Mouse (Mus musculus) embryonic facial prominence, embryonic 11.5 days (tissue): ENCODE results near the gene Sppl2a. TPM values are rescaled to one million over a fixed set of nuclear protein-coding genes. Genes with fewer than 3 reads are reported as not detected.
A peak's percentile ranks its signal among the peaks of the same experiment; 100 is the strongest.

ENCODE experiments used
- ATAC-seq: fragments of 200-750 bp; cut with Nextera tagmentation; replicated peaks from 2 replicates; pipeline ENCODE4 v1.8.0; 2017; ENCODE audit warnings: low read depth; ENCODE audit not compliant: insufficient number of reproducible peaks, low FRiP score, low TSS enrichment
- DNase-seq: peaks from one replicate; pipeline ENCODE4 v3.0.0-alpha.2; 2015; ENCODE audit warnings: low spot score
- H3K27ac ChIP-seq: fragments of 300-500 bp; sonication (generic); replicated peaks from 2 replicates; pipeline ENCODE4 v1.5.1; 2014; ENCODE audit warnings: mild to moderate bottlenecking, low read depth, low read length, control low read depth
- H3K27me3 ChIP-seq: fragments of 300-500 bp; sonication (generic); 2 replicates; pipeline ENCODE4 v1.6.1; 2014; ENCODE audit warnings: mild to moderate bottlenecking, low read length, moderate library complexity, mixed read lengths; ENCODE audit not compliant: control insufficient read depth, insufficient read depth
- H3K36me3 ChIP-seq: fragments of 300-500 bp; sonication (generic); replicated peaks from 2 replicates; pipeline ENCODE4 v1.6.1; 2014; ENCODE audit warnings: low read depth, mild to moderate bottlenecking, low read length, moderate library complexity, mixed read lengths; ENCODE audit not compliant: control insufficient read depth, insufficient read depth
- H3K4me1 ChIP-seq: fragments of 300-500 bp; sonication (generic); 2 replicates; pipeline ENCODE4 v1.6.1; 2014; ENCODE audit warnings: low read length, mixed read lengths; ENCODE audit not compliant: control insufficient read depth, insufficient read depth
- H3K4me2 ChIP-seq: fragments of 300-500 bp; sonication (generic); 2 replicates; pipeline ENCODE4 v1.6.1; 2014; ENCODE audit warnings: low read depth, mild to moderate bottlenecking, control low read depth, low read length, moderate library complexity
- H3K4me3 ChIP-seq: fragments of 300-500 bp; sonication (generic); 2 replicates; pipeline ENCODE4 v1.5.1; 2014; ENCODE audit warnings: low read depth, low read length, control low read depth
- H3K9ac ChIP-seq: fragments of 300-500 bp; sonication (generic); replicated peaks from 2 replicates; pipeline ENCODE4 v1.6.1; 2014; ENCODE audit warnings: mild to moderate bottlenecking, control low read depth, low read length
- H3K9me3 ChIP-seq: fragments of 300-500 bp; sonication (generic); replicated peaks from 2 replicates; pipeline ENCODE4 v1.6.1; 2016; ENCODE audit warnings: mild to moderate bottlenecking, low read length, inconsistent platforms, mixed read lengths; ENCODE audit not compliant: control insufficient read depth
- WGBS: fragments of 180-500 bp; shearing (Covaris S2); extraction: QIAGEN DNeasy Blood & Tissue Kit; methylation state at CpG from one replicate; pipeline ENCODE4 v1.1.7; 2014; 5-methylcytosine and 5-hydroxymethylcytosine counted together
- microRNA-seq: library from miRNA; unstranded; fragments of <30 nt; microRNA quantifications from one replicate; pipeline ENCODE4, GENCODE M21; 2016; ENCODE audit warnings: borderline number of aligned reads
- polyA plus RNA-seq: library from polyadenylated mRNA; unstranded; fragments of >200 nt; fragmentation: Nextera tagmentation; extraction: Ambion mirVana; gene quantifications from 2 replicates; pipeline ENCODE4 v1.2.1, GENCODE M21; 2014

The Sppl2a gene
- polyA plus RNA-seq, 1 experiment from 2014 or later = 32.0 TPM

DNA sequence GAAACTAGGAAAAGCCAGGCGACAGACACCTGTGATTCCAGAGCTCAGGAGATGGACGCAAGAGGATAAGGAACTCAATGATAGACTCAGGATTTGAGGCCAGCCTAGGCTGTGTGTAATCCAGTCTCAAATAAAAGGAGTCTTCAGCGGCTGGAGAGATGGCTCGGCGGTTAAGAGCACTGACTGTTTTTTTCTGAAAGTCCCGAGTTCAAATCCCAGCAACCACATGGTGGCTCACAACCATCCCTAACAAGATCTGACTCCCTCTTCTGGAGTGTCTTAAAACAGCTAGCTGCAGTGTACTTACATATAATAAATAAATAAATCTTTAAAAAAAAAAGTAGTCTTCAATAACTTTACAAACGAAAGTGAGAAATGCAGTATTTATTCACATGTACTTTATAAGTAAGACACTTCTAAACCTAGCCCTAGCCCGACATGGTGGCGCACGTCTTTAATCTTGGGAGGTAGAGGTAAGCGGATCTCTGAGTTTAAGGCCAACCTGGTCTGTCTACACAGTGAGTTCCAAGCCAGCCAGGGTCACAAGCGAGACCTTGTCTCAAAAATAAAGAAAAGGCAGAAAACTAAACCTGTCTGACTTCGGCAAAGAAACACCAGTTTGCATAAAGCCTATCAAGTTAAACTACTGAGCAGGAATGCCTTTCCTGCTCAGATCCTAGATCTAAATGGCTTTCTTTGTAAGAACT, 58.1 kb downstream of the Sppl2a start:
- Histone ChIP-seq H3K4me1 (no peaks in the 10 kb centered on the region), H3K9me3 (no peaks in the 10 kb centered on the region), H3K27ac (peak overlapping the region; percentile 94; the same call in 1 of the 2 replicates), H3K4me3 (peak overlapping the region; percentile 83), H3K36me3 (no peaks in the 10 kb centered on the region), H3K27me3 (no peaks in the 10 kb centered on the region), H3K9ac (peak overlapping the region; percentile 89), H3K4me2 (peak overlapping the region; percentile 69)
- ATAC-seq (no peak), DNase-seq (no peak)
- WGBS = 28% methylated on average over 13 of the region's 13 CpGs

DNA sequence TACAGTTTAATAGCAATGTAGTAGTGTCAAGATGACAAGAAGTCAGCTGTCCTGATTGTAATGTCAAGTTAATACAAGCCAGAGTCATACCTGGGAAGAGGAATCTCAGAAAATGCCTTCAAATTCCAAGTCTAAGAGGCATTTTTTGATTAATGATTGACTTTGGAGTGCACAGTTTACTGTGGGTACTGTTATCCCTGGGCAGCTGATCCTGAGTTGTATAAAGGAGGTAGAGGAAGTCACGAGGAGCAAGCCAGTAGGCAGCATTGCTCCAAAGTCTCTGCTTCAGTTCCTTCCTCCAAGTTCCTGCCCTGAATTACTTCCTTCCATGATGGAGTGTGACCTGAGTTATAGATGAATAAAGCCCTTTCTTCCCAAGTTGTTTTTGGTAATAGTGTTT, 66.7 kb downstream of the Sppl2a start:
- no peak overlapping the region for H3K4me3 ChIP-seq
- no peak for DNase-seq
- no peak overlapping the region for H3K27ac ChIP-seq
- H3K9me3 ChIP-seq = no peaks in the 10 kb centered on the region
- no peak for ATAC-seq
- no peaks in the 10 kb centered on the region for H3K4me1 ChIP-seq
- no peaks in the 10 kb centered on the region for H3K27me3 ChIP-seq
- 75% methylated on average over 1 of the region's 1 CpGs for WGBS
- no peak overlapping the region for H3K4me2 ChIP-seq
- H3K36me3 ChIP-seq = no peaks in the 10 kb centered on the region
- no peak overlapping the region for H3K9ac ChIP-seq

DNA sequence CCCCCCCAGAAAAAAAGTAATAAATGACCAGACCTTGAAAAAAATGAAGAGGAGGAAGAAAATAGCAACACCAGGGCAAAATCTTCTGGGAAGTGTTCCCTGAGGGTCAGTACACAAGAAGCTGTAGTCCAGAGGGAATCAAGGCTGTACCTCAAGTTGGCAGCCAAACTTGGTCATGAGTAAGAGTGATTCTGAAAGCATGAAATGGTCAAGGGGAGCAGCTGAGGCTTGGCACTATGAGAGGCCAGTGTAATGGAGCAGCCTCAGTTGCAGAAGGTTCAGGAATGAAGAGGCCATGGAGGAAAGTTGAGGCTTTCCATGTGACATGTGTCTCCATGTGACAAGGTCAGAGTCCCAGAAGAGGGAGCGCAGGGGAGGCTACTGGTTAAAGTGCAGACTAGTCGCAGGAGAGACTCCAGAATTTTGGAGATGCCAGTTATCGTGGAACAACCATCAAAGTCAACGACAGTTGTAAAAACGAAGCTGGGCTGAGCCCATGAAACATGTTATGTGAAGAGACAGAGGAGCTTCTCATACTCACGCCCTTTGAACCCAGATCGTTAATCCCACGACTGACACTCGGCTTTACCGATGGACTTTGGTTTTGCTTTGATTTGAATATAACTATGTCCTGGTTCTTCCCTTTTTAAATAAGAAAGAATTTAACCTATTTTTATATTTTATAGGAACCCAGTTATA, 67.4 kb downstream of the Sppl2a start:
- DNase-seq (no peak), ATAC-seq (no peak)
- no peak overlapping the region for H3K27ac ChIP-seq
- no peaks in the 10 kb centered on the region for H3K36me3 ChIP-seq
- H3K27me3 ChIP-seq = no peaks in the 10 kb centered on the region
- no peak overlapping the region for H3K4me2 ChIP-seq
- no peak overlapping the region for H3K4me3 ChIP-seq
- no peak overlapping the region for H3K9ac ChIP-seq
- WGBS = 92% methylated on average over 10 of the region's 10 CpGs
- H3K9me3 ChIP-seq = no peaks in the 10 kb centered on the region
- no peaks in the 10 kb centered on the region for H3K4me1 ChIP-seq

DNA sequence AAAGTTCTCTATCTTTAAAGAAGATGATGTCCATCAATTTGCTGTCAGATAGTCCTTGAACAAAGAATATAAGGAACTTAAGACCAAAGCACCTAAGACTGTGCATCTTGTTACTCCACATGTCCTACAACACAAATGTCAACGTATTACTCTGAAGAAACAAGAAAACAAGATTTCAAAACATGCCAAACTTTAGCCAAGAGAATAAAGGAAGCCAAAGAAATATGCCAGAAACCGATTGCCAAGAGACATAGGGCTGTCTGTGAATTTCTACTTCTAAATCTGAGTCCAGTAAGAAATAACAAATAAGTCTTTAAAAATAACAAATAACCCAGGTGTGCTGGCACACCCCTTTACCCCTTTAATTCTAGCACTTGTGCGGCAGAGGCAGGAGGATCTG, 68.0 kb downstream of the Sppl2a start:
- no peaks in the 10 kb centered on the region for H3K36me3 ChIP-seq
- no peak for ATAC-seq
- no peak overlapping the region for H3K4me3 ChIP-seq
- H3K4me1 ChIP-seq = no peaks in the 10 kb centered on the region
- no peak for DNase-seq
- no peak overlapping the region for H3K4me2 ChIP-seq
- H3K9ac ChIP-seq = no peak overlapping the region
- WGBS = 94% methylated on average over 3 of the region's 3 CpGs
- H3K9me3 ChIP-seq = no peaks in the 10 kb centered on the region
- no peaks in the 10 kb centered on the region for H3K27me3 ChIP-seq
- no peak overlapping the region for H3K27ac ChIP-seq

DNA sequence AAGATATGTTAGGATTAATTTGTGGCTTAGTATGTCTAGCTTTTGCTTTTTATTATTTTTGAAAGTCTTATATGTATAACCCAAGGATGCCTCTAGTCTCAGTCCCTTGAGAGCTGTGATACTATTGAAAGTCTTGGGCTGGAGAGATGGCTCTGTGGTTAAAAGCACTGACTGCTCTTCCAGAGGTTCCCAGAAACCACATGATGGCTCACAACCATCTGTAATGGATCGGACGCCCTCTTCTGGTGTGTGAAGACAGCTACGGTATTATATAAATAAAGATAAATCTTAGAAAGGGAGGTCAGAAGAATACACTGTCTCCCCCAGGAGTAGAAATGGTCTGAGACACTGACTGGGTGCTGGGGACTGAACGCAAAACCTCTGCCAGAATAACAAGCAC, 88.3 kb downstream of the Sppl2a start:
- no peak overlapping the region for H3K9ac ChIP-seq
- ATAC-seq (no peak), DNase-seq (no peak)
- no peak overlapping the region for H3K27ac ChIP-seq
- no peaks in the 10 kb centered on the region for H3K36me3 ChIP-seq
- no peak overlapping the region for H3K4me3 ChIP-seq
- 92% methylated on average over 4 of the region's 4 CpGs for WGBS
- no peak overlapping the region for H3K4me2 ChIP-seq
- H3K9me3 ChIP-seq = no peaks in the 10 kb centered on the region
- H3K27me3 ChIP-seq = no peaks in the 10 kb centered on the region
- no peaks in the 10 kb centered on the region for H3K4me1 ChIP-seq

Small RNA genes lying within 50 kb of the gene (microRNA-seq; reads per million reads assigned to microRNA genes)
- 2.4 reads per million for gene Mir3473g

Other genes with a start within 250 kb of the Sppl2a start
- 48.6 and 52.5 TPM in 2 replicates for gene Usp8, start 225.9 kb downstream of the Sppl2a start, polyA plus RNA-seq
- 1.8 and 2.0 TPM in 2 replicates for gene Usp50, start 149.8 kb downstream of the Sppl2a start, polyA plus RNA-seq
- 41.1 and 42.9 TPM in 2 replicates for gene Trpm7, start 57.0 kb downstream of the Sppl2a start, polyA plus RNA-seq
- 8.7 and 9.3 TPM in 2 replicates for gene Ap4e1, start 75.5 kb upstream of the Sppl2a start, polyA plus RNA-seq
- gene Blvra, start 137.4 kb upstream of the Sppl2a start, polyA plus RNA-seq = 34.6 and 35.6 TPM in 2 replicates
- 131 and 132 TPM in 2 replicates for gene Ncaph, start 200.7 kb upstream of the Sppl2a start, polyA plus RNA-seq
- gene Itpripl1, start 210.2 kb upstream of the Sppl2a start, polyA plus RNA-seq = 15.9 and 17.6 TPM in 2 replicates